Mouse (Mus musculus) heart, postnatal 0 days (tissue): Measurements from ENCODE around the gene 3830406C13Rik.

Experiments
- CTCF ChIP-seq: IDR thresholded peaks from 2 replicates; pipeline ENCODE4 v1.5.1; 2016; ENCODE audit warnings: antibody characterized with exemption, control low read depth, low read depth
- EP300 ChIP-seq: IDR thresholded peaks from 2 replicates; pipeline ENCODE4 v1.6.1; 2016; ENCODE audit warnings: antibody characterized with exemption, low read depth

DNA sequence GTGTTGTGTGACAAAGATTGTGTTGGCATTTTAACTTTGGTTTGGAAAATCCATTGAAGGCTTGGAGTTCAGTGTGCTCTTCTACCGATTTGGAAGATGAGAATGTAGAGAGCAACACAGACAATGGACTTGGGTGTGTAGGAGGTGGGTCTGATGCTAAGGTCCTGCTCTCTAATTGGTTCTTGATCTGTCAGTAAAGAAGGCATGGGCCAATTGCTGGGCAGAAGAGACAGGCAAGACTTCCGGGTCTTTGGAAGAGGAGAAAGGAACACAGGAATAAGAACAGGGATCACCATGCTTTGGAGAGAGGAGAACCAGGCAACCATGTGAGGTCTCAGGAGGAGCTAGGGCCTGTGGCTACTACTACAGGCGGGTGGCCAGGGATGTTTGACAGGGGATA is 7.9 kb upstream of the 3830406C13Rik start:
- TF ChIP-seq CTCF = no peak
- no peak for TF ChIP-seq EP300
